ENCODE assay signal across 36 mouse cellular contexts in the genomic region with DNA sequence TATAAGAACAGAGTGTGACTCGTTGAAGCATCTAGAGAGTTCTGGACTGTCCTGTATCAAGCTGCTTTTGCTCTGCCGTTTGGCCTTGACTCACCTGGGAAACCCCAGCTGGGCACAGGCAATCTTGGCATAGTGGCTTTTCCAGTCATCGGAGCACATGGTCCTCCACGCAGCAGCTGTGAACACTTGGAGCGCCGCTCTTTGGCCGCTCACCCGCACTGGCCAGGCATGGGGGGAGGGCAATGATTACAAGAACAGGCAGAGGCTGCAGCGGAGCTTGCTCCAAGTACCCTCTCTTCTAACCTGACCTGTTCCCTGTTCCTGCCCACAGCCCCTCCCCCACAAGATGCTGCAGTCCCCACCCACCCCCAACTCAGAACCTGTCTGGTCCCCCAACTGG. TPM values are rescaled to one million over a fixed set of nuclear protein-coding genes. Genes with fewer than 3 reads are reported as not detected.
DNase-seq lines count a peak whose midpoint lies in the region; ATAC-seq and TF ChIP-seq lines count a peak whose summit lies in the region.
"Had no signal": no experiment of that assay in that cellular context is flagged by ENCODE, and none has a peak within 500 bp of the region (broad histone marks: within the 10 kb centered on the region; RNA-seq: fewer than 3 reads in every experiment).

No protein-coding gene starts in this region.

- DNase-seq in gastrocnemius, postnatal 10 days: peak; percentile 30
- DNase-seq in gastrocnemius, adult 18-20 months (ENCODE audit: low spot score): no peak
- DNase-seq in hindbrain, postnatal 0 days (ENCODE audit: low spot score): no peak
- no peak for DNase-seq in midbrain, embryonic 10.5 days (ENCODE audit: low spot score)
- DNase-seq in midbrain, embryonic 14.5 days: no peak
- peak; percentile 13 for DNase-seq in skeletal muscle tissue, adult 2 months (ENCODE audit: low read depth, low spot score)
- DNase-seq: adrenal gland, postnatal 10 days; cerebellum, adult 11-12 months; kidney, adult 8-10 months; kidney, postnatal 10 days; layer of hippocampus, postnatal 36 days; right cerebral cortex, adult 18-20 months; thymus, postnatal 25 days had no signal

- no peaks in the 10 kb centered on the region for H3K4me1 ChIP-seq in hindbrain, postnatal 0 days (ENCODE audit: insufficient read depth, low read length)
- H3K4me1 ChIP-seq in hindbrain, embryonic 13.5 days (replicated peaks): peaks cover 5% of the 10 kb centered on the region
- peaks cover 15% of the 10 kb centered on the region for H3K4me1 ChIP-seq in midbrain, embryonic 10.5 days
- no peaks in the 10 kb centered on the region for H3K4me1 ChIP-seq in midbrain, embryonic 14.5 days (ENCODE audit: control insufficient read depth, insufficient read depth, low read length)
- H3K4me1 ChIP-seq: heart, embryonic 15.5 days; limb, embryonic 12.5 days; midbrain, embryonic 15.5 days; neural tube, embryonic 15.5 days had no signal

- H3K4me3 ChIP-seq in hindbrain, postnatal 0 days (ENCODE audit: low read length): no peak overlapping the region
- no peak overlapping the region for H3K4me3 ChIP-seq in hindbrain, embryonic 13.5 days
- no peak overlapping the region for H3K4me3 ChIP-seq in midbrain, embryonic 10.5 days
- no peak overlapping the region for H3K4me3 ChIP-seq in midbrain, embryonic 14.5 days (replicated peaks; ENCODE audit: low read depth, low read length)
- H3K4me3 ChIP-seq: erythroblast, embryonic 14.5 days; heart, embryonic 15.5 days; intestine, embryonic 15.5 days; limb, embryonic 12.5 days; midbrain, embryonic 15.5 days; neural tube, embryonic 15.5 days had no signal

- no peaks in the 10 kb centered on the region for H3K27me3 ChIP-seq in hindbrain, postnatal 0 days (ENCODE audit: insufficient read depth, low read length)
- no peaks in the 10 kb centered on the region for H3K27me3 ChIP-seq in hindbrain, embryonic 13.5 days
- H3K27me3 ChIP-seq in midbrain, embryonic 10.5 days (ENCODE audit: low read depth, poor library complexity, severe bottlenecking): no peaks in the 10 kb centered on the region
- no peaks in the 10 kb centered on the region for H3K27me3 ChIP-seq in midbrain, embryonic 14.5 days (ENCODE audit: control insufficient read depth, insufficient read depth, low read length)
- H3K27me3 ChIP-seq: intestine, embryonic 15.5 days; midbrain, embryonic 15.5 days; neural tube, embryonic 15.5 days had no signal

- no peaks in the 10 kb centered on the region for H3K9me3 ChIP-seq in hindbrain, postnatal 0 days (ENCODE audit: low read length)
- no peaks in the 10 kb centered on the region for H3K9me3 ChIP-seq in hindbrain, embryonic 13.5 days
- H3K9me3 ChIP-seq in midbrain, embryonic 10.5 days (replicated peaks): no peaks in the 10 kb centered on the region
- no peaks in the 10 kb centered on the region for H3K9me3 ChIP-seq in midbrain, embryonic 14.5 days (ENCODE audit: control insufficient read depth, low read length)
- H3K9me3 ChIP-seq: heart, embryonic 15.5 days; intestine, embryonic 15.5 days; limb, embryonic 12.5 days; midbrain, embryonic 15.5 days; neural tube, embryonic 15.5 days had no signal

- ATAC-seq in hindbrain, postnatal 0 days: peak; percentile 38; the same call in 1 of the 2 replicates
- no peak for ATAC-seq in hindbrain, embryonic 13.5 days (ENCODE audit: low FRiP score)
- no peak for ATAC-seq in midbrain, embryonic 14.5 days (ENCODE audit: low FRiP score, low TSS enrichment)
- ATAC-seq in cerebellum, adult (ENCODE audit: insufficient number of reproducible peaks, low FRiP score, low TSS enrichment): no peak
- ATAC-seq: forebrain, embryonic 16.5 days; hindbrain, embryonic 16.5 days; intestine, embryonic 15.5 days; lung, postnatal 0 days; midbrain, embryonic 15.5 days; Patski had no signal

- TF ChIP-seq CTCF in hindbrain, postnatal 0 days (IDR thresholded peaks at IDR 0.05; ENCODE audit: low read depth): no peak

- H3K36me3 ChIP-seq in hindbrain, postnatal 0 days (ENCODE audit: insufficient read depth, low read length): no peaks in the 10 kb centered on the region
- no peaks in the 10 kb centered on the region for H3K36me3 ChIP-seq in hindbrain, embryonic 13.5 days
- H3K36me3 ChIP-seq in midbrain, embryonic 10.5 days: no peaks in the 10 kb centered on the region
- no peaks in the 10 kb centered on the region for H3K36me3 ChIP-seq in midbrain, embryonic 14.5 days (ENCODE audit: control insufficient read depth, insufficient read depth, low read length)
- H3K36me3 ChIP-seq: heart, embryonic 15.5 days; intestine, embryonic 15.5 days; limb, embryonic 12.5 days; midbrain, embryonic 15.5 days; neural tube, embryonic 15.5 days had no signal

- H3K27ac ChIP-seq in hindbrain, postnatal 0 days: no peak overlapping the region
- H3K27ac ChIP-seq in hindbrain, embryonic 13.5 days: no peak overlapping the region
- 0 out of 2 replicates have a peak overlapping the region, but pooled peaks have one; percentile 1 for H3K27ac ChIP-seq in midbrain, embryonic 10.5 days (replicated peaks)
- no peak overlapping the region for H3K27ac ChIP-seq in midbrain, embryonic 14.5 days (replicated peaks; ENCODE audit: low read depth, low read length)
- H3K27ac ChIP-seq: heart, embryonic 15.5 days; intestine, embryonic 15.5 days; limb, embryonic 12.5 days; macrophage; midbrain, embryonic 15.5 days; neural tube, embryonic 15.5 days had no signal

- 73% methylated on average over 9 of the region's 9 CpGs for WGBS in hindbrain, postnatal 0 days
- WGBS in hindbrain, embryonic 13.5 days: 89% methylated on average over 9 of the region's 9 CpGs
- WGBS in midbrain, embryonic 10.5 days: 87% methylated on average over 9 of the region's 9 CpGs
- WGBS in midbrain, embryonic 14.5 days: 89% methylated on average over 9 of the region's 9 CpGs

- no peak overlapping the region for H3K4me2 ChIP-seq in hindbrain, postnatal 0 days (ENCODE audit: low read depth, low read length)
- no peak overlapping the region for H3K4me2 ChIP-seq in hindbrain, embryonic 13.5 days
- H3K4me2 ChIP-seq in midbrain, embryonic 14.5 days (ENCODE audit: low read length): no peak overlapping the region
- H3K4me2 ChIP-seq: heart, embryonic 15.5 days; intestine, embryonic 15.5 days; limb, embryonic 12.5 days; midbrain, embryonic 15.5 days; neural tube, embryonic 15.5 days had no signal

- no peak overlapping the region for H3K9ac ChIP-seq in hindbrain, postnatal 0 days (replicated peaks; ENCODE audit: low read length)
- H3K9ac ChIP-seq in hindbrain, embryonic 13.5 days: no peak overlapping the region
- H3K9ac ChIP-seq in midbrain, embryonic 14.5 days (replicated peaks; ENCODE audit: low read length): no peak overlapping the region
- H3K9ac ChIP-seq: heart, embryonic 15.5 days; intestine, embryonic 15.5 days; limb, embryonic 12.5 days; midbrain, embryonic 15.5 days; neural tube, embryonic 15.5 days had no signal

RNA-seq across cellular contexts. Expression of a gene that starts 5.4 kb away (rescaled TPM):
- under 1 TPM in 1 of 2 experiments, not detected in 1; 0.29 TPM for total RNA-seq in gastrocnemius, postnatal 10 days (2021)
- not detected for total RNA-seq in gastrocnemius, adult 18-20 months (2021)
- total RNA-seq in hindbrain, postnatal 0 days (2014; rRNA removed): 0.10 TPM in 1 of 2 replicates, not detected in the other
- 0.14 and 0.23 TPM in 2 replicates for polyA plus RNA-seq in hindbrain, postnatal 0 days (2015; fragmentation: Nextera tagmentation; extraction: Ambion mirVana)
- 0.08 TPM in 1 of 2 replicates, not detected in the other for polyA plus RNA-seq in hindbrain, embryonic 13.5 days (2015; fragmentation: Nextera tagmentation; extraction: Ambion mirVana)
- not detected in 2 replicates for polyA plus RNA-seq in midbrain, embryonic 10.5 days (2016; fragmentation: Nextera tagmentation; extraction: Ambion mirVana)
- polyA plus RNA-seq in midbrain, embryonic 14.5 days (2014; fragmentation: Nextera tagmentation; extraction: Ambion mirVana): 0.11 TPM in 1 of 2 replicates, not detected in the other
- total RNA-seq: heart, postnatal 25 days; layer of hippocampus, postnatal 36 days; liver, adult 2 months had no signal
- polyA plus RNA-seq: erythroblast, embryonic 14.5 days; forebrain, embryonic 11.5 days; forebrain, embryonic 16.5 days; heart, embryonic 15.5 days; hindbrain, embryonic 16.5 days; intestine, embryonic 15.5 days; large intestine, adult 2 months; limb, embryonic 12.5 days; liver, adult 2 months; lung, postnatal 0 days; macrophage; Patski had no signal

RNA-seq across cellular contexts. Expression of a gene that starts 14.3 kb away (rescaled TPM):
- not detected for total RNA-seq in gastrocnemius, postnatal 10 days (2021)
- not detected for total RNA-seq in gastrocnemius, adult 18-20 months (2021)
- total RNA-seq in hindbrain, postnatal 0 days (2014; rRNA removed): 0.21 TPM in 1 of 2 replicates, not detected in the other
- not detected in 2 replicates for polyA plus RNA-seq in hindbrain, postnatal 0 days (2015; fragmentation: Nextera tagmentation; extraction: Ambion mirVana)
- 0.30 and 0.38 TPM in 2 replicates for polyA plus RNA-seq in hindbrain, embryonic 13.5 days (2015; fragmentation: Nextera tagmentation; extraction: Ambion mirVana)
- 0.19 and 0.92 TPM in 2 replicates for polyA plus RNA-seq in midbrain, embryonic 10.5 days (2016; fragmentation: Nextera tagmentation; extraction: Ambion mirVana)
- polyA plus RNA-seq in midbrain, embryonic 14.5 days (2014; fragmentation: Nextera tagmentation; extraction: Ambion mirVana): 0.28 TPM in 1 of 2 replicates, not detected in the other
- total RNA-seq: heart, postnatal 25 days had no signal
- polyA plus RNA-seq: cortical plate, adult 2 months; forebrain, embryonic 16.5 days; hindbrain, embryonic 16.5 days; midbrain, embryonic 15.5 days; neural tube, embryonic 15.5 days had no signal

RNA-seq across cellular contexts. Expression of a gene that starts 28.3 kb away (rescaled TPM):
- total RNA-seq in gastrocnemius, postnatal 10 days (2021): not detected
- total RNA-seq in gastrocnemius, adult 18-20 months (2021): not detected
- total RNA-seq in hindbrain, postnatal 0 days (2014; rRNA removed): not detected in 2 replicates
- polyA plus RNA-seq in hindbrain, postnatal 0 days (2015; fragmentation: Nextera tagmentation; extraction: Ambion mirVana): not detected in 2 replicates
- polyA plus RNA-seq in hindbrain, embryonic 13.5 days (2015; fragmentation: Nextera tagmentation; extraction: Ambion mirVana): not detected in 2 replicates
- polyA plus RNA-seq in midbrain, embryonic 10.5 days (2016; fragmentation: Nextera tagmentation; extraction: Ambion mirVana): not detected in 2 replicates
- polyA plus RNA-seq in midbrain, embryonic 14.5 days (2014; fragmentation: Nextera tagmentation; extraction: Ambion mirVana): not detected in 2 replicates
- total RNA-seq: adrenal gland, postnatal 10 days; granulocyte monocyte progenitor cell, adult 5-6 weeks; heart, postnatal 25 days; layer of hippocampus, postnatal 36 days; liver, adult 2 months; megakaryocyte-erythroid progenitor cell, adult 5-6 weeks; MEL had no signal
- polyA plus RNA-seq: cortical plate, adult 2 months; embryonic facial prominence, embryonic 14.5 days; erythroblast, embryonic 14.5 days; forebrain, embryonic 11.5 days; forebrain, embryonic 16.5 days; heart, embryonic 15.5 days; hindbrain, embryonic 16.5 days; limb, embryonic 12.5 days; lung, postnatal 0 days; macrophage; midbrain, embryonic 15.5 days; neural tube, embryonic 15.5 days; Patski; spleen, adult 2 months had no signal

RNA-seq across cellular contexts. Expression of a gene that starts 49.3 kb away (rescaled TPM):
- not detected for total RNA-seq in gastrocnemius, postnatal 10 days (2021)
- not detected for total RNA-seq in gastrocnemius, adult 18-20 months (2021)
- total RNA-seq in hindbrain, postnatal 0 days (2014; rRNA removed): not detected in 2 replicates
- polyA plus RNA-seq in hindbrain, postnatal 0 days (2015; fragmentation: Nextera tagmentation; extraction: Ambion mirVana): not detected in 2 replicates
- not detected in 2 replicates for polyA plus RNA-seq in hindbrain, embryonic 13.5 days (2015; fragmentation: Nextera tagmentation; extraction: Ambion mirVana)
- not detected in 2 replicates for polyA plus RNA-seq in midbrain, embryonic 10.5 days (2016; fragmentation: Nextera tagmentation; extraction: Ambion mirVana)
- not detected in 2 replicates for polyA plus RNA-seq in midbrain, embryonic 14.5 days (2014; fragmentation: Nextera tagmentation; extraction: Ambion mirVana)
- total RNA-seq: granulocyte monocyte progenitor cell, adult 5-6 weeks; heart, postnatal 25 days; layer of hippocampus, postnatal 36 days; megakaryocyte-erythroid progenitor cell, adult 5-6 weeks; MEL had no signal
- polyA plus RNA-seq: cortical plate, adult 2 months; embryonic facial prominence, embryonic 14.5 days; erythroblast, embryonic 14.5 days; forebrain, embryonic 11.5 days; forebrain, embryonic 16.5 days; heart, embryonic 15.5 days; hindbrain, embryonic 16.5 days; limb, embryonic 12.5 days; liver, adult 2 months; macrophage; midbrain, embryonic 15.5 days; neural tube, embryonic 15.5 days; Patski had no signal

Comparison
In these comparisons a context has a peak if more than half of its experiments do, and no peak if none do; other contexts are left out.
1. DNase-seq: peak in gastrocnemius, postnatal 10 days (single experiment) and skeletal muscle tissue, adult 2 months (single experiment); none in gastrocnemius, adult 18-20 months (single experiment), hindbrain, postnatal 0 days (single experiment), midbrain, embryonic 10.5 days (single experiment) and midbrain, embryonic 14.5 days (single experiment).